Mouse (Mus musculus): ENCODE measurements around the gene A830018L16Rik.

- TF ChIP-seq CTCF (IDR thresholded peaks at IDR 0.05; ENCODE audit: low read depth) (no peak), EP300 (IDR thresholded peaks at IDR 0.05; ENCODE audit: low read depth) (no peak)
These were observed 576.1 kb downstream of the A830018L16Rik start for GRCm38 (mm10) chr1:11990011-11990410.

Measured in heart, postnatal 0 days (tissue).